Mouse (Mus musculus) R1 (cell line): ENCODE data around the gene St14.

ENCODE experiments used
- DNase-seq: peaks from one replicate; pipeline ENCODE4 v3.0.0-alpha.2; 2018; ENCODE audit warnings: low read depth, low spot score

St14 gene

GRCm38 (mm10) chr9:31126079-31126478, 5.6 kb downstream of the St14 start:
- no peak for DNase-seq

DNA sequence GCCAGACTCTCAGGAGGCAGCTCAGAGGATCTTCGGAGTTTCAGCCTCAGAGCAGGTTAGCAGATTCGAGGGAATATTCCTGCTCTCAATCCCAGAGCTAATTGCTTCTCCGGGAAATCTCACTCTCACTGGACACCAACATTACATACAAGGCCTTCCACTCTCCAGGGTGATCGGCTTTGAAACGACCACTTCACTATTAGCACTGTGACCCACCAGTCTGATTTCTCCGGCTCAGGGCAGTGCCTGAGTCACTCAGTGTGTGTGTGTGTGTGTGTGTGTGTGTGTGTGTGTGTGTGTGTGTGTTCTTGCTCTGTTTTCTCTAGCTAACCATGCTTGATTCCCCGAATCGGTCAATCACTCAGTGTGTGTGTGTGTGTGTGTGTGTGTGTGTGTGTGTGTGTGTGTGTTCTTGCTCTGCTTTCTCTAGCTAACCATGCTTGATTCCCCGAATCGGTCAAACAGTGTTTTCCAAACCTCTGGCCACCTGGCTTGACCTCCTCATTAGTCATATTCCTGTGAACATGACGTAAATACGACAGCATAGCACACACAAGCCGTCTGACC, 9.1 kb downstream of the St14 start:
- no peak for DNase-seq

- DNase-seq = no peak
Measured at GRCm38 (mm10) chr9:31120533-31120915, 11.1 kb downstream of the St14 start.

DNA sequence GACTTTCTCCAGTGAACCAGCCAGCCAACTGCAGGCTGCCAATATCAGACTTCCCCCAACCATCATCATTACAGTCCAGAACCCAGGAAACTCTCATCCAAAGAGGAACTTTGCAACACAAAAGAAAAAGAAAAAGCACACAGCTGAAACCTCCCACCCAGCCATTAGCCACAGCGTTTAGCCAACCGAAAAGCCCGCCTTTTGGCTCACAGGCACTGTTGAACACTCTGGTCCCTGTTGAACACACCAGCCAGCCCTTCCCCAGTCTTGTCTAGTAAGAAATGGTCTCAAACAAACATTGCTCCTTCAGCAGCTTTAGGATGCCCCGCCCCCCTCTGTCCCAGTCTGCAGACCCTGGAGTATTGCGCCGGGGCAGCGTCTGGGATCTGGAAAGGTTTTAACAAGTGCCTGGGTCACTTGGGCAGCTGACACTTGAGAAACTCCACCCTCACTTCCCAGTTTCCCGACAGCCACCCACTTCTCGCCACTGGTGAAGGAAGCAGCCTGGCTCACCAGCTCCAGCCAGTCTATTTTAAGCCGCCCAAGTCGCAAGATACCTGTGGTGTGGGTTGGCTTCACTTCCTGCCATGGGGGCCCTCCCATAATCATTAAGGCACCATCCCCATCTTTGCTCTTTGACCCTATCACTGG, 11.6 kb downstream of the St14 start:
- DNase-seq = peak; percentile 87

GRCm38 (mm10) chr9:31119405-31119804, 12.2 kb downstream of the St14 start:
- peak; percentile 44 for DNase-seq

DNA sequence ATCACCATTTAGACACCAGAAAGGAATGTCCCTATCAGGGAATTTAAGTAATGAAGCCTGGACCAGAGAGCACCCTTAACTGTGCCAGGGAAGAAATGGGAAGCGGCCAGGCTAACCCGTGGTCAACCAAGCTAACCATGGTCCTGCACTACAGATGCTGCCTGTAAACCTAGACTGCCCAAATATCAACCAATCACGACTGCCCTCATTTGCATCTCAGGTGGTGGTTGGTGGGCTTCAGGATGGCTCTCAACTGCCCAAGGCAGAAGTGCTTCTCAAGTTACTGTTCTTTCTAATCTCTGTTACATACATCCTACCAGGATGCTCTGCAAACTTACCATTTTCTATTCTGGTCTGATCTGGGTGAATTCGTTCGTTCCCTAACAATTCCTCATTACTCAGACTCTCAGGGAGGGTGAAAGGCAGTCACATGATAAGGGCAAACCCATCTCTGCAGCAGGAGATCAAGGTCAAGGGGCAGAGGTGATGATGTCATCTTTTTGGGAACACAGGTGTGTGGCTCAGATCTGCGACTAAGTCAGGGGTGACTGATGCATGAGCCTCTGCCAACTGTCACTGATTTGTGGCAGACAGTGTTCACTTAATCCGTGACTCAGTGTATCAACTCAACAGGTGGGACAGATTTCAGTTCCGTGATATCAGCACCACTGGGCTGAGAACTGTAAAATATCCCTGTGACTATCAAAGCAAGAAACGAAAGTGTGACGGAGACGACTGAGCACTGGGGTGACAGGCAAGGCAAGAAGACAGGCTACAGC, 12.9 kb downstream of the St14 start:
- peak; percentile 77 for DNase-seq

DNA sequence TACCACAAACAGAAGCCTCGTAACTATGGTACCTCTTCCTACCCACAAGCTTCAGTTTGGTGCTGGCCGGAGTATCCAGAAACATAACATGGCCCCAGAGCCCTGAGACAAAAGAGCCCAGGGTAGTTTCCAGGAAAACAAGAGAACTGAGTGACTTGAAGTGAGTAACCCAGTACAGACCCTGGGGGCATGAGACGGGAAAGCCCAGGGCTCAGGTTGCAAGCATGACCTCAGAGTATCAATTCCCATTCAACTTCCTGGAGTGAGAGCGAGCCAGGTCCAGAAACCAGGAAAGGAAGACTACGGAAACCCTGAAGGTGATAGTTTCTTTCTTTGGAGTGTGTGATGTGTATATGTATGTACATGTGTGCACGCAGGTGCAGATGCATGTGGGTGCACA, 14.2 kb downstream of the St14 start:
- DNase-seq = peak; percentile 69

DNA sequence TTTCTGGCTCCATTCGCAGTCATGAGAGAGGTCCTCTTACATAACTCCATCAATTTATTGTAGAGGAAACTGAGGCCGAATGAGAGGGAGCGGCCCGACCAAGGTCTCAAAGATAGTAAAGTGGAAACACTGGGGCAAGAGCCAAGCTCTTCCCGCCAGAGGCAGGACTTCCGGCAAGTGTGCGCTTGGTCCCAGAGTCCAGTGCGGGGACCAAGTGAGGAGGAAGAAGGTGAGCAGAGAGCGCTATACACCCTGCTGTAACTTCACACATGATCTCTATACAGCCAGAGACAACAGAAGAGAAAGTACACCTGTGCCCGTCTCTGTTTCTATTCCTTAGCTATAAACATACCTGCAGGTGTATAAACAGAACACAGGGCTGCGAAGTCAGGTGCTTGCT, 14.6 kb downstream of the St14 start:
- no peak for DNase-seq

- no peak for DNase-seq
Measured at GRCm38 (mm10) chr9:31115586-31115985, 16.1 kb downstream of the St14 start.

DNA sequence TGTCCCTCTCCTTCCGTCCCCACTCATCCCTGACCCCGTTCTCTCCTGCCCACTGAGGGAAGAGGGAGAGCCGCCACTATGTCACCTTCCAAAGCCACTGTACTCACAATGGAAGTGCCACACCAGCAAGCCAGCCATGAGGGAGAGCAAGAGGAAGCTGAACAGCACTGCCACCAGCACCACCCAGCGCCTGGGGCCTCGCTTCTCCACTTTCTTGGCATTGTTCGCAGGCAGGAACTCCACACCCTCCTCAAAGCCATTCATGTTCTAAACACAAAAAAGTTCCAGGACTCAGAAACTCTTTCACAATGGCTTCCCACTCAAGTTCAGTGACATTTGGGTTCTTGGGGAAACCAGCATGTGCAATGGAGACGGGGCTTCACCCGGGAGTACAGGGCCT, 23.2 kb downstream of the St14 start:
- DNase-seq = no peak

- DNase-seq = peak; percentile 85
Measured at GRCm38 (mm10) chr9:31098118-31098517, 33.5 kb downstream of the St14 start.

- no peak for DNase-seq
Measured at GRCm38 (mm10) chr9:31097088-31098082, 34.3 kb downstream of the St14 start.

DNA sequence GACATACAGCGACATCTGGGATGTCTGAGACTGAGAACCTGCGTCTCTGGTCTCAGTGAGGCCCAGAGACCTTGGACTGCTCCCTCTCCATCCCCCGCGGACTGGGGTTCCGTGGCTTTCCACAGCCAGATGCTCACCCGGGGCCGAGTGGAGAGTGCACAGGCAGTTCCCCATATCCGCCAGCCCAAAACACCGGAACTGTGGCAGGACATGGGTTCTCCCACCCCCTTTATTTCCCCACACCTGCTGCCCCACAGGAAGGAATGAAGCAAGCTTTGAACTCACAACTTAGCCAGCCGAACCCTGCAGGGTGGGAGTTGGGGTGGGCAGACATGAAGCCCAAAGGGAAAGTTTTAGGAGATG, 38.8 kb downstream of the St14 start:
- no peak for DNase-seq

DNA sequence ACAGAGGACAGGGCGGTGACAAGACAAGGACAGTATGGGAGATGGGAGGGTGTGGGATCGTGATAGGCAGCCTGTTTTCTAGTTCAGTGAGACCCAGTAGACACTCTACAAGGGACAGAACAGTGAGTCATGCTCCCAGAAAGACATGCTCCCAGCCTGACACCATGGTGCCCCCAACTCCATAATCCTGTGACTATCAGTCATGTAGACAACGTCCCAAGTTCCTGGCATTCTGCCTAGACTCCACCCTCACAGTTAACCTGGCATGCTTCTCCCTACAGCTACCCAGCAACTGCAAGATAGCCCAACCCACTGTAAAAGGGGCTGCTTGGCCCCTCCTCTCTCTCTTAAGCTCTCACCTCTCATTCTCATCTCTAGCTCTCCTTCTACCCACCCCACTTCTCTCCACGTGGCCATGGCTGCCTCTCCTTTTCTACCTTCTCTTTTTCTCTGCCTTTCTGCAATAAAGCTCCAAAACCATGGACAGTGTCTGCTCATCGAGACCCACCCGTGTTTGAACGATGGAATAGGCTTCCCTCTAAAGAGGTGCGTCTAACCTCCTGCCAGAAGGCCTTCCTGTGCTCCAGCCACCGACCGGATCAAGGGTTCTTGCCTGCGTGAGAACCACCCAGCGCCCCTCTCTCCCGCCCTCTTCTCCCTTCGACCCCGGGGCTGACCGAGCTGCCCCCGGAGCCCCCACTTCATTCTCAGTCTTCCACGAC, 39.4 kb downstream of the St14 start:
- DNase-seq = peak; percentile 25

GRCm38 (mm10) chr9:31091162-31091581, 40.5 kb downstream of the St14 start:
- DNase-seq = no peak

GRCm38 (mm10) chr9:31090081-31091023, 41.3 kb downstream of the St14 start:
- peak; percentile 91 for DNase-seq

DNA sequence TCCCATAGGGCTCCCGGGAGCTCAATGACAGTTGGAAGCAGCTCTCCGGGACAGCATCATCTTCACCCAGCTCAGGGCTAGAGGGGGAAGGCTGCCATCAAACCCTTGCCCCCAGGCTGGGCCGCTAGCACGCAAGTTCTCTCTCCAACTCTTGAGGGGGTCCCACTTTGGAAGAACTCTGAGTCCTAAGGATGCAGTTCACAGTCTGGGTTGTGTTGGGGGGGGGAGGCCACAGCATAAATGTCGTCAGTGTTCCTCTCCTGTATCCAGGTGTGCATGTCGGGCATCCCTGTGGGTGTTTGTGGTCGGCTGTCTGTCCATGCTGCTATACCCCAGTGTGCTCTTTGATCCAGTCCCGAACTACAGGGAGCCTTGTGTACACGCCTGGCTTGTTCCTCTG, 42.1 kb downstream of the St14 start:
- DNase-seq = no peak

DNA sequence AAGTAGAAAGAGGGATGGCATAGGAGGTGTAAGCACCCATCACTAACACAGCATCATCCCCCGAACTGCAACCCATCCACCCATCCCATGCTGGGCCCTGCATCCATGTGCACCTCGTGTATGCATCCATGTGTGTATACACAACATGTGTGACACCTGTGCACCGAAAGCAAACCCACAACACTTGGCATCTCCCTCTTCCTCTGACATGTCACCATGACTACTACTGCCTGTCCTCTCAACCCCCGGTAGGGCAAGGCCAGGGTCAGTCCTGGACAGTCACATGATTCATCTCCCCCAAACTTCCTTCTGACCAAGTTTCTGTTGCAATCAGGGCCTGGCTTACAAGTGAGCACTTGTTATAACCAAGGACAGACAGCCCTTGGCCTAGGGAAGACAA, 42.8 kb downstream of the St14 start:
- no peak for DNase-seq

DNA sequence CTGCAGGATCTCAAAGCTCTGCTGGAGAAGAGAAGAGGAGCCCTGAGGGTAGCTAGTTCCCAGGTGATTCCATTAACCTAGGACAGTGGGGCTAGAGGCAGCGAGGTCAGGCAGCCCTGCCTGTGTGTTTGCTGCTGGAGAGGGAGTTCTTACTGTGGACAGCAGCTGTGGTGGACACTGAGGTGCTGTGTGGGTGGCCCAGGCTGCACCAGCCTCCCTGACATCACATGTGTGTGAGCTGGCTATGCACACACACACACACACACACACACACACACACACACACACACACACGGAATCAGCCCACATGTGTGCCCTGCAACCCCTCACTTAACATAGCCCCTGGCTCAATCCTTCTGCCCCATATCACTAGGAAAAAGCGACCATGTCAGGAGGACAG, 43.5 kb downstream of the St14 start:
- DNase-seq = no peak

DNA sequence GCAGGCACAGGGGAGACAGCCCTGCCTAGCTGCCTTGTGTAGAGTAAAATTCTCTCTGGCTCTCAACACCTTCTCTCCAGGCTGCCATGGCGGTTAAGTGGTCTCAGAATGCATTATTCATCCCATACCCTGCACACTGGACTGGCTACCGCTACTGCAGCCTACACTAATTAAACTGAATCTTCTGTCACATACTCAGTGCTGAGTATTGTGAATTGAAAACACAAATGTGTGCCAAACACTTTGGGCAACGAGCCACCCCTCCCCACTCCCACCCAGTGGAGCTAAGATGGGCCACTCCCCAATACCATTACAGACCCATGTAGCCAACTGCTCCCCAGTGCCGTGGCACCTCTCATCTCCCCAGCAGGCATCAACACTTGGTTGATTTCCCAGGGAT, 44.2 kb downstream of the St14 start:
- no peak for DNase-seq
